Mouse (Mus musculus): ENCODE data around the gene Gm14597. TPM values are rescaled to one million over a fixed set of nuclear protein-coding genes. Genes with fewer than 3 reads are reported as not detected.

Gene Gm14597
- not detected in 2 replicates for polyA plus RNA-seq (2015; fragmentation: Nextera tagmentation; extraction: Ambion mirVana)

GRCm38 (mm10) chrX:53608879-53609278, at the start of gene Gm14597:
Gene Gm14597, minus strand, starts transcription at chrX:53608979.

GRCm38 (mm10) chrX:53642980-53643961, 34.5 kb upstream of the Gm14597 start, which contains the start of gene Rtl8a:
Gene Rtl8a, minus strand, starts transcription at chrX:53643682.

GRCm38 (mm10) chrX:53607242-53608121, 1.3 kb downstream of the Gm14597 start, which contains the start of gene Rtl8c:
Gene Rtl8c, plus strand, starts transcription at chrX:53608032.

Other genes starting within 250 kb of the Gm14597 start
- gene Mospd1, start 238.5 kb downstream of the Gm14597 start, polyA plus RNA-seq (2015; fragmentation: Nextera tagmentation; extraction: Ambion mirVana): 28.1 and 32.3 TPM in 2 replicates
- gene Etd, start 174.1 kb downstream of the Gm14597 start, polyA plus RNA-seq (2015; fragmentation: Nextera tagmentation; extraction: Ambion mirVana): not detected in 2 replicates
- 18.2 and 20.2 TPM in 2 replicates for gene Rtl8c, start 947 bp downstream of the Gm14597 start, polyA plus RNA-seq (2015; fragmentation: Nextera tagmentation; extraction: Ambion mirVana)
- gene Rtl8a, start 34.7 kb upstream of the Gm14597 start, polyA plus RNA-seq (2015; fragmentation: Nextera tagmentation; extraction: Ambion mirVana): 54.2 and 55.8 TPM in 2 replicates
- 40.1 and 44.3 TPM in 2 replicates for gene Rtl8b, start 61.4 kb upstream of the Gm14597 start, polyA plus RNA-seq (2015; fragmentation: Nextera tagmentation; extraction: Ambion mirVana)
- 0.17 TPM in 1 of 2 replicates, not detected in the other for gene 4930502E18Rik, start 115.8 kb upstream of the Gm14597 start, polyA plus RNA-seq (2015; fragmentation: Nextera tagmentation; extraction: Ambion mirVana)
- not detected in 2 replicates for gene 1700013H16Rik, start 148.9 kb upstream of the Gm14597 start, polyA plus RNA-seq (2015; fragmentation: Nextera tagmentation; extraction: Ambion mirVana)
- gene Zfp36l3, start 167.4 kb upstream of the Gm14597 start, polyA plus RNA-seq (2015; fragmentation: Nextera tagmentation; extraction: Ambion mirVana): not detected in 2 replicates
- gene Xlr, start 188.7 kb upstream of the Gm14597 start, polyA plus RNA-seq (2015; fragmentation: Nextera tagmentation; extraction: Ambion mirVana): 1.7 and 3.6 TPM in 2 replicates